Mouse (Mus musculus): ENCODE results near the gene Arhgap28. TPM values are rescaled to one million over a fixed set of nuclear protein-coding genes. Genes with fewer than 3 reads are reported as not detected.

Gene Arhgap28
- 0.82 and 1.0 TPM in 2 replicates for polyA plus RNA-seq (2015; fragmentation: Nextera tagmentation; extraction: Ambion mirVana)

DNA sequence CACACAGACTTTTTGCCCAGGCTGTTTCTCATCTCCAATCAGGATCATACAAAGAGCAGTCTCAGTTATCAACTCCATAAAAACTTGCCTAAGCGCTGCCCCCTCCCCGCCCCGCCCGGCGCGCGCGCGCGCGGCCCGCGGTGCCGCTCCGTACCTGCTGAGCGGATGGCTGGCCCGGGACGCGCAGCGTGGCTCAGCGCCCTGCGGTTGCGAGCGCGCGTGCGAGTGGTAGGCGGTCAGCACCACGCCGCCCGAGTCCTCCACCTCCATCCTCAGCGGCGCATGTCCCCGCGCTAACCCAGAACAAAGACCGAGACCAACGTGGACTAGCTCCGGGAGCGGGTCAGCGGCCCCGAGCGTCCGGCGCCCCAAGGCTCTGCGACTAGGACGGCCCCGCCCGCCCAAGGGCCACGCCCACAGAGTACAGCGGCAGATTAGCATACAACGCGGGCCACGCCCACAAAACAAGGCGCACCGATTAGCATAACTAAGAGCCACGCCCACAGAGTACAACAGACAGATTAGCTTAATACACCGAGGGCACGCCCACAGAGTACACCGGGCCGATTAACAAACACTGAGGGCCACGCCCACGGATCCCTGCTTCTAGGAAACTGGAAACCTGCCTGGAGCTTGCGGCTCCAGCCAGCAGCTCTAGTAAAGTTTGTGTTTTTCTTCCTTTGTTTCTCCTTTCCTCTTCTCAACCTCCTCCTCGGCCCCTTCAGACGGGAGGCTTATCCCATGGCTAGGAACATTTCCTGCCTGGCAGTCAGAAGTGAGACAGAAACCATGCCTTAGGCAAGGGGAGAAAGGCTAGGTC, at the start of gene Arhgap28:
TSS of gene Arhgap28 (minus strand) at position 380 of the 820 bp plus-strand sequence.
- peak; percentile 48 for DNase-seq (ENCODE audit: low spot score)

DNA sequence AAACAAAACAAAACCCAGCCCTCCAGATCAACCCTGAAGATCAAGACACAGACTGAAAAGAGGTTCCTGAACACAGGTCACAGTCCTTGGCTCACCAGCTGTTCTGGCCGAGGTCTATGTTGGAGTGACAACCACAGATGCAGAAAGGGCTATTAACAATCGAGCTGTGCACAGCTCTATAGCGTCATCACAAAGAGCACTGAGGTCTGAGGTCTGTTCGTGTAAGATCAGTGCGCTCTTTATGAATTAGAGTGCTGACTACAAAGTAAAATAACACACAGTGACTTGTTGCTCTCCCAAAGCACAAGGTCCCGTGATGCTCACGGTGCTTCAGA, 42.4 kb upstream of the Arhgap28 start:
- no peak for DNase-seq (ENCODE audit: low spot score)

DNA sequence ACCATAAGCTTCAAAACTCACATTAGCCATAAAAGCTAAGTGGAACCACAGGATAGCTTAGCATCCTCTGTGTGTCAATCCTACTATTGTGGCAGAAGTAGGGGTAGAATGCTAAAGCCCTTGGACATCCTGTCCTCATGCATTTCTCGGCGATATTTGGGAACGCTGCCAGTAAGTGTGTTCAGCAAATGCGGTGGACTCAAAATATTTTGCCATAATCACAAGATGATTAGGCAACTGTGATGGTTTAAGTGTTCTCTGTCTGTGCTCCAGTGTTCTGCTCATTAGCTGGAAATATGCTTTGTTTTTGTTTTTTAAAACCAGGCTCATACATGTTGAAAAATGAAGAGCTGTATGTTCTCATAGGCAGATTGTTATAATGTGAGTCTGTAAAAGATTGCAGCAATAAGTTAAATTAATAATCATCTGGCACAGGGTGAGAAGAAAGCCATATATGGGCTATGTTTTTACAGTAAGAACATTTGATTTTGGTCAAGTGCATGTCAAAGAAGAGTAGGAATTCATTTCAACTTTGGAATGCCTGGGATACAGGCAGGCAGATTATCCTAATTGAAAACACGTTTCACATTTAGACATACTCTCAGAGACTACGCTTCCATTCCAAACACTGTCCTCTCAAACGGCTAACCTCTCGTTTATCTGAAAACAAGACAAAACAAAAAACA, 41.9 kb upstream of the Arhgap28 start:
- no peak for DNase-seq (ENCODE audit: low spot score)

DNA sequence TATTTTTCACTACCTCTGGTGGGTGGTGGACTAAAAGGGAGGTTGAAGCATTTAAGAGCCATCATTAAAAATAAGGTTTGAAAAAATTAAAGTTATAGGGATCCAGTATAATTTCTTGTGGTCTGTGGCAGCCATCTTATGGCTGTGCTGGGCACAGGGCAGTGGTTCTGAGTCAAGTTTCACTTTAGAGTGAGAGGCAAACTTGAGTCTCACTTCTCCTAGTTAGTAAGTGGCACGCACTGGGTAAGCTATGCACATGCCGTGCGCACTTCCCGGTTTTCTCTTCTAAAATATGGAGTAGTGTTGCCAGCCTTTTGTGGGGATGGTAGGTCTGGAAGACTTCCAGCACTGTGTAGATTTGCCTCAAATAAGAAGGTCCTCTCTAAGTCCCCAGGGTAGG, 38.5 kb upstream of the Arhgap28 start:
- DNase-seq (ENCODE audit: low spot score), result no peak

DNA sequence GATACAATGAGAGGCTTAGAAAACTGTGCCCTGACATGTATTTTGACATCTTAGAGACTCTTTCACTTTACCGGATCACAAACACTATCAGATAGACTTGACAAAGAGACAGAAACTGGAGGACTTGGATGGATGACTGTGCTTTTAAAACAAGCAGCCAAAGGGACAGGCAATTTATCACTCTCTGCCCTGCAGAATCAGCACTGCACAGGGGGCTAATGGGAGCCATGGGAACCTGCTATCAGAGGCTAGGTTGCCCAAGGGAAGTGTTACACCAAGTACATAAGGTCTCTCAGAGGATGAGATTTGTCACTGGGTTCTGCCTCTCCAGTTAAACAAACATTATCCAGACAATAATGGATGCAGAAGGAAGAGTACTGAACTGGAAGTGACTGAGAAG, 33.1 kb upstream of the Arhgap28 start:
- DNase-seq (ENCODE audit: low spot score), result no peak

DNA sequence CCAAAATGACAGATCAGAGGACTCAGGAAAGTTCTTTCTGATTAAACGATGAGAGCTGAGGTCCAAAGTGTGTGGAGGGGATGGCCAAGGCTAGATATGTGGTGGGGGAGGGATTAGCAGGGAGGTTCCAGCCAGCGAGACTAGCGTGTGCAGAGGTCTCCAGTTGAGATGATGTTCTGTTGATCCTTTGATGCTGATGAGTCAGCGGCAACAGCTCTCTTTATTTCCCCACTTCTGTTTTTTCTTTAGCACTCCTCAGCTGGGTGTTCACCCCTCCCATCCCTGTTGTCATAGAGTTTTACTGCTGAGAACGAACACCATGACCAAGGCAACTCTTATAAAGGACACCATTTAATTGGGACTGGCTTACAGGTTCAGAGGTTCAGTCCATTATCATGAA, 25.6 kb upstream of the Arhgap28 start:
- no peak for DNase-seq (ENCODE audit: low spot score)

DNA sequence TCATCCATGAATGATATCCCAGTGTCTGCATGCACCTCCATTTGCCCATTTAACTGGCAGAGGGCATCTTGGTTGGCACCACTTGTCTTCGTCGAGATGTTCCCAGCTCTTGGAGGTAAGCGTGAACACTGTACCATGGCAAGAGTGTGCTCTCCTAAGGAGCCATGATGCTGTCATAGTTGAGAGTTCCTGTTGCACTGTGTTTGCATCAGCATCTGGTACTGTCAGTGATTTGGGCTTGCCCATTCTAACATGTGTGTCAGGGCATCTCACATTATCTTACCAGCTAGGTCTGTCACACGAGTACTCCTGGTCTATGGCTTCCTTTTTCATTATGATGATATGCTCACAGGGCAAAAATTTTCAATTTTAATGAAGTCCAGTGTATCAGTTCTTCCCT, 24.6 kb upstream of the Arhgap28 start:
- no peak for DNase-seq (ENCODE audit: low spot score)

DNA sequence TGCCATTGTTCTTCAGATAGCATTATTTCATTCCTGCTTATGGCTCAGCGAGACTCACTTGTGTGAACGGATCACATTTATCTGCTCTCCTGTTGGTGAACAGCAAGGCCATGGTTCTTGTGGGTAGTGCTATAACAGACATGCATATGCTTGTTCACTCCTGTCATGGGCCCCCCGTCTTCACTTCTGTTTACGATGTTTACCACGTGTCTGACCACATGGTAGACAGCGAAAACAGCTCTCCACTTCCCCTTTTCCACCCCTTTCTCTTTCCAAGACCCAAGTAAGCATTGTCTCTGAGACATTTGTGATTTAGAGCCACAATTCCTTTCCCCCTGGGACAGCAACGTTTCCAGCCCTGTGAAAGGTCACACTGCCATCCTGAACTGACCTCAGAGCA, 20.4 kb upstream of the Arhgap28 start:
- no peak for DNase-seq (ENCODE audit: low spot score)

DNA sequence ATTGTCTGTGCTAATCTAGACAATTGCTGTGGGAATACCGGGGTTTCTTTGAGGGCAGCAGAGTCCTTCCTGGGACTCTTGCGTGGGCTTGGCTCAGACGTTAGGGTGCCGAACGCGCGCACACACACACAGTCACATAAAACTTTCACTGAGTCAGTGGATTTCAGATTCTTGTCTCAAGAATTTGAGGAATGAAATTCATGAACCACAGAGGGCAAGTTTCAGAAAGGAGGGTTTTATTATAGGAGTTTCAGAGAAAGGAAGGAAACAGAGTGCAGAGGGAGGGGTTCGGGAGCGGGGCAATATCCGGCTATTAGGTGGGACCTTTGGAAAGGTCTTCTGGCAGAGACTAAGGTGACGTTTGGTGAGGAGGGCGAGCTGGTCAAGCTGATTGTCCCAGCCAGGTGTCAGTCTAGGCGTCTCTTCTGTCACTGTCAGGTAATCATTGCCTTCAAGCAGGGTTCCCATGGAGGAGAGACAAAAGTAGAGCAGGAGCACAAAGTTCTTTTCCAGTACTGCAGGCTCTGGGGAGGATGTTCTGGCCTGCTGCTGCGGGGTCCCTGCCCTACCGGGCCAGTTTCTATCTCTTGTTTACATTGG, 15.6 kb upstream of the Arhgap28 start:
- no peak for DNase-seq (ENCODE audit: low spot score)

DNA sequence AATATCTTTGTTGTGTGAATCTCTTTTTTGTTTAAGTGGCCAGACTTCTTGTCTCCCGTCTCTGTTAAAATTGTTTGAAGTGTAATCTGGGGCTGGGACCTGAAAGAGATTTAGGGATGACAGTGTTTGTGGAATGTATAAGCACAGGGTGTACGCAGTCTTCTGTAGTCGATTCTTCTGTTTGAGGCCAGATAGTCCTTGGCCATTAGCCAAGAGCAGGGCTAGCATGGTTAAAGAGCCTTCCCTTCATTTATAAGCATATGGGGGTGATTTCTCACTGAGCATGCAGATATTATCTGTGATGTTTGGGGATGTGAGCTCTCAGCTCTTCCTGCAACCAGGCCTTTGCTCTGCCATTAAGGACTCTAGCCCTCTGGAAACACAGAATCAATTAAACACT, 13.2 kb upstream of the Arhgap28 start:
- no peak for DNase-seq (ENCODE audit: low spot score)

DNA sequence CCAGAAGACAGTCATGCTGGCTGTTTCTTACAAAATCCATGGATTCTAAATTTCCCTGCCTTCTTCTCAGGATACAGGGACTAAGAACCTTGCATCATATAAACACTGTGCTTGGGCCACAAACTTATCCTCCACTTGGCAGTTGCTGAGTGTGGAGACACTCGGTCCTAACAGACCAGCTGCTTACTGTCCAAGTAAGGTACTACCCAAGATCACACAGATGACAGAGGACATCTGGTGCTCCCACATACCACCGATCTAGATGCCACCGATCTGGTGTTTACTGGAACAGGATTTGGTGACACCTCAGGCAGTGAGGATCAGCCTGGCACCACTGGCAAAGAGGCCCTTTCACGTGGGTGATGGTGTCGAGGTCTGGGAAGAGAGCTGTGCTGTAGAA, 7.7 kb upstream of the Arhgap28 start:
- no peak for DNase-seq (ENCODE audit: low spot score)

DNA sequence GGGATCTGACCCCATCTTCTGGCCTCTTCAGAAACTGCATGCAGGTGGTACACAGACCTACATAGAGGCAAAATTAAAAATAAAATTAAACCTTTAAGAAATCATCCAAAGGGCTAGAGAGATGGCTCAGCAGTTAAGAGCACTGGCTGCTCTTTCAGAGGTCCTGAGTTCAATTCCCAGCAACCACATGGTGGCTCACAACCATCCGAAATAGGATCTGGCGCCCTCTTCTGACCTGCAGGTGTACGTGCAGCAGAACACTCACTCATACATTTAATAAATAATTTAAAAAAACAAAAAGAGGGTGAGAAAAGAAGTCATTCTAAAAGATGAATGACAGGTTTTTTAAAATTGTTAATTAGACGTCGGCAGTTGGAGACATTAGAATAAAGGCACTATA, 6.1 kb upstream of the Arhgap28 start:
- no peak for DNase-seq (ENCODE audit: low spot score)

DNA sequence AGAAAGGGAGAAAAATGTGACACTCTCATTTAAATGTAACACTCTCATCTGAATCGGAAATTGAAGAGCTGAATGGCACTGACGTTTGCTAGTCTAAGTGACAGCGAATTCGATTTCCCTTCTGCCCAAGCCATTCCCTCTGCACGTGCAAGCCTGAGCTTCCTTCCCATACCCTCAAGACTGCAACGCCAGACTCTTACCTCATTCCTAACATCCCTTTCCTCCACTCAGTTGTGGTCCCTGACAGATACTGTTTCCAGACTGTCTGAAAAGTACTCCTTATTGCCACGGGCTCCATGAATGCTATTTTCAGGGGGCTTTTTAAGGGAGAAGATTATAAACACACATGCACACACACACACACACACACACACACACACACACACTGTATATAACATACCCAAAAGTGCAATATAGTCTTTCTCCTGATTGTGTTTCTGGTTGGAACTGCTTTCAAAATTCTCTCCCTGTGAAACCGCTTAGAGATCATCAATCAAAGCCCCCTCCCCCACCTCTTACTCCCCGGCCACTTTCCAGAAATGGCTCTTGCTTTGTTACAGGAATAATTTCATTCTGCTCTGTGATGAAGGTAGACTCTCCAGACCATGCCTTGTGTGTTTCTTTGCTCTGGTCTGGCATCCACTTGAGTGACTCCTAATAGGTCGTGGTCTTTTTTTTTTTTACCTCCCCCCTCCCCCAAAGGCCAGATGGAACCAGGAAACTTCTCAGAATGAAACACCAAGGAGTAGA, 836 bp upstream of the Arhgap28 start:
- DNase-seq (ENCODE audit: low spot score), result no peak

DNA sequence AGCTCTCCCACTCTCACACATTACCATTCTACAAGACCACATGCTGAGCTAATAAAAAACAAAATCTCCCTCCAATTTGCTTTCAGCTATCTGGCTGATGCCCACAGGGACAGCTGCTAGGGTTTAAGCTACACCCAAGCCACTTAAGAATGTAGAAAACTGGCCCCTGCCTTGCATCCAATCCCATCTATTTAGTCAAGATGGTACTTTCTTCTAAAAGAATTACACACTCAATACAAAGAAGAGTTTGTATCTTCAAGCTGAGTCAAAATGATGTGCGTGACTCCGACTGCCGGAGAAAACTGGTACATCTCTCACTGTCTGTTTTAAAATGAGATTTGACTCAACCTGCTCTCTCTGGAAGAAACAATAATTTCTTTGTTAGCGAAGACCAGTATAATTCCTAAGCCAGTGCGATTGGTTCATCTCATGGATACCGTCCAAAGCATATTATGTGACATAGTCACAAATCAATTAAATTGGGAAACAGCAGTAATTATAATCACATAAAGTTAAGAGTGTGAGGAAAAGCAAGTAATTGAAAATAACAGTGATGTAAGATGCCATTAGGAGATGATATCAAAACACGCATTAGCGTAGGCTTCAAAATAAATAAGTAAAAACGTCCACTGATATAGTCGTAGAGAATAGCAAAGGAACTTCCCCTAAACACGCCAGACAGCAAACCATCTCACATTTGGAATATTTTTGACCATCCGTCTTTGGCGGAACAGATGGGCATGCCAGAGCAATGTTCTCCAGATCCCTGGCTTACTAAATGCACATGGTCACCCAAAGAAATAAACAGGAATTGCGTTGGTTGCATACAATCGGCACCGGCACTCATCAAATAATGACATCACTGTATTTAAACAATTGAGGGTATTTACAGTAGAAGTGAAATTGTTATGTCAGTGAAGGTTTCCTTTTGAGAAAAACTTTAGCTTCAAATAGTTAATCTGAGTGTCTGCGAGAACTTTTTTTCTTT, 1.0 kb downstream of the Arhgap28 start:
- DNase-seq (ENCODE audit: low spot score), result no peak

DNA sequence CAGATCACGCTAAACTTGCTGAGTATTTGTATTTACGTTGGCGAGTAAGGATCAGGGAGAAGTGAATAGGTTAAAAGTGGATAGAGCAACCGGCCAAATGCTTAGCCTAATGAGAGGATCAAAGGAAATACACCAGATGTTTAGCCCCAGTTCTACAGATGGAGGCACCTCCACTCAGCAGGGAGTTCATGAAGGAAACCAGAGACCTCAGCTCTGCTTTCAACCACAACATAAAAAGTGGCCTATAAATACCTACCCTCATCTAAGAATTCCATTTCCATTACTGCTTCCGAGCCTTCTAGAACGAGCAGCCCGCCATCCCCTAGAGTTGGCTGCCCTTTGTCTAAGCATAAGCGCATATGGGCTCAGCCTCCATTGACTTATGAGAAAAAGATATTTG, 4.1 kb downstream of the Arhgap28 start:
- DNase-seq (ENCODE audit: low spot score), result no peak

DNA sequence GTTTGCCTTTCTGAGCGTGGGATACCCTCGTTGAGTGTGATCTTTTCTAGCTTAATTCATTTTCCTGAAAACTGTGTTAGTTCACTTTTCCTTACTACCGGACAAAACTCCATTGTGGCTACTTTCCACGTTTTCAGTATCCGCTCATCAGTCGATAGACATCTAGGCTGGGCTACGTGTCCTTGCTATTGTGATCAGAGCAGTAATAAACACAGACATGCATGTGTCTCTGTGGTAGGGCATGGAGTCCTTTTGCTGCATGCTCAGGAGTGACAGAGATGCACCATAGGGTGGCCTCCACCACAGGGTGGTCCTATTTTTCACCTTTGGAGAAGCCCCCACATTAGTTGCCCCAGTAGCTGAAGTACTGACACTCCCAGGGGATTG, 7.2 kb downstream of the Arhgap28 start:
- no peak for DNase-seq (ENCODE audit: low spot score)

DNA sequence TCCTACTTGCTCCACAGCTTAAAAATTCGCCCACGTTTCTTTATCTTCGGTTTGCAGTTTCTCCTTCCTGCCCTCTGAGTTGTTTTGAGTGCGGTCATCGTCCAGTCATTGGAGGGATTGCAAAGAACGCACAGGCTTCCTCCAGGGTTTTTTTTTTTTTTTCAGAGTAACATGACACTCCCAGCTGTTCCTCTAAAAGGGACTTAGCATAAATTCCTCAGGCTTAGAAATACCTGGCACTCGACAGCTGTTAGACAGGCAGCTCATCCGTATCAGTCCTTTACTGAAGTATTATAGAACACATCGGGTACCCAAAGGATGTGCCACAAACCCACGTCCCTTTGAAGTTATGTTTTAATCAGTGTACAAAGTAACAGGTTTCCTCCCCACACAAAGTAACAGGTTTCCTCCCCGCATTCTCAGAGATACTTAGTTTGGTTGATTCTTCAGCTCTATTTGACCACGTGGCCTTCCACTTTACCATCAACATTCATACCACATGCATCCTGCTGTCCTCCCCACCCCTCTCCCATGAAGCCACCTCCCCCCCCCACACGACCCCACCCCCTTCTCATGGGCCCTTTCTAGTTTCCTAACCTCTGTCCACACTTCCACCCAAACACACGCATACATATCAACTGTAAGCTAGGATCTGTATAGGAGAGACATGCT, 7.7 kb downstream of the Arhgap28 start:
- DNase-seq (ENCODE audit: low spot score), result no peak

DNA sequence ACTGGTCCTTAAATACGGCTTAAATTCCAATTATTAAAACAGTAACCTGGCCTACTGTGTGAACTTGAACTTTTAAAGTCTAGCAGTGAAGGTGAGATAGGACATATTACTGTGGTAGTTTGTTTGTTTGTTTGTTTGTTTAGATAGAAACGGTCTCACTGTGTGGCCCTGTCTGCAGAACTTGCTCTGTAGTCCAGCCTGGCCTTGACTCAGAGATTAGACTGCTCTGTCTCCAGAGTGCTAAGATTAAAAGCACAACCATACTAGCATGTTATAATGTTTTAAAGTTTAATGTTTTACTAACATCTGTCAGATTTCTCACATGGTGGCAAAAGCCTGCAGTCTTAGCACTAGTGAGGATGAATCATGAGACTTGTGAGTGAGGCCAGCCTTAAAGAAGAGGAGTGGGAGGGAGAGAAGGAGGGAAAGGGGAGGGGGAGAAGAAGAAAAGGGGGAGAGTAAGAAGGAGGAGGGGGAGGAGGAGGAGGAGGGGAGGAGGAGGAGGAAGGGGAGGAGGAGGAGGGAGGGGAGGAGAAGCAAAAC, 8.6 kb downstream of the Arhgap28 start:
- no peak for DNase-seq (ENCODE audit: low spot score)

DNA sequence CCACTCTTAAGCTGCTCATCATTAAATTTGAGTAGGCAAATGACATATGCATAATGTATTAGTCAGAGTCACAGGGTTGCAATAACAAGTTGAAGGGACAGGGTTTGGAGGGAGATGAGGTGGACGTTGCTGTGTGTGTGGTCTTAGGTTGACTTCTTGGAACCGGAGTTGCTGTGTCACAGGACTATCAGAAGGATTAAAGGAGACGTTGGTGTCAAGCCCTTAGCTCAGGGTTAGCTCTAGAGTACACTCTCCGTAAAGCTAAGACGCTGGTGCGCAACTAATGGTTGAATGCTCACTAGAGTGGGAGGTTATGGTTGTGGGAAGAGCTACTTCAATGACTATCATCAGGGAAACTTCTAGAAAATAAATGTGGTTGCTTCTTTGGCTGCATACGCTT, 9.1 kb downstream of the Arhgap28 start:
- DNase-seq (ENCODE audit: low spot score), result no peak
